Mouse (Mus musculus): ENCODE measurements around the gene Herc4.

The Herc4 gene

DNA sequence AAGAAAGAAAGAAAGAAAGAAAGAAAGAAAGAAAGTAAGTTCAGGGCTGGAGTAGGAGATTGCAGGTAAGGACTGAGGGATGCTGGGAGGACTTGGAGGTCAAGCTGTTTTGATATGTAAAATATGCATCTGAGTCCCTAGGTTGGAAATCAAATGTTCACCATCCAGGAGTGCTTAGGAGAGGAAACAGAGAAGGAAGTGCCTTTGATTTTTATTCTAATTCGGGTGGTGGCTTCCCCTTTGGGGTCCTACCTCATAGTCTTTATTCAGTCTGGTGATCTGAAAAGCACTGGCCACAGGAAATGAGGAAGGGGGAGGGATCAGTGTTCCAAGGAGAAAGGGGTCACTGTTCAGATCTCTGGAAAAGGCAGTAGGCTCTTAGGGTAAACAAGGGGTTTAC lies 116.9 kb downstream of the Herc4 start:
- DNase-seq = no peak

DNA sequence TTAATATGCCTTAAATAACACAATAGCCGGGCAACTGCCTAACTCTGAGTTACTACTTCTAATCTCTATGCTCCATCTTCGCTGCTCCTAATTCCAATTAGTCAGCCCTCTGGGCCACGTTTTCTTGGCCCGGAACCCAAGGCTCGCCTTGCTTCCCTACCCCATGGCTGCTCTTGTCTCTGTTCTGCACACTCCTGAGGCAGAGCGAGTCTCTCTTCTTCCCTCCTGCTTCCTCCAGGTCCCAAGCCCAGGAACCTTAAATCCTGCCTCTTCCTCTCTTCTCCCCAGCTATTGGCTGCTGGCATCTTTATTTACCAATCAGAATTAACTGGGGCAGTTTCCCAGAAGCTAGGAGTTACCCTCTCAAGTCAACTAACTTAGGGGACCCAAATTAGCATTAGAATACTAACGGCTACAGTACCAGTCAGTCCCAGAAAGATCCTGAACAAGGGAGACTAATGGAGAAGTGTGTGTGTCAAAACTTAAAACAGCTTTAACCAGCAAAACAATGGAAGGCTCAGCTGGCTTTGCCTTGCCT lies 122.4 kb downstream of the Herc4 start:
- DNase-seq = no peak

DNA sequence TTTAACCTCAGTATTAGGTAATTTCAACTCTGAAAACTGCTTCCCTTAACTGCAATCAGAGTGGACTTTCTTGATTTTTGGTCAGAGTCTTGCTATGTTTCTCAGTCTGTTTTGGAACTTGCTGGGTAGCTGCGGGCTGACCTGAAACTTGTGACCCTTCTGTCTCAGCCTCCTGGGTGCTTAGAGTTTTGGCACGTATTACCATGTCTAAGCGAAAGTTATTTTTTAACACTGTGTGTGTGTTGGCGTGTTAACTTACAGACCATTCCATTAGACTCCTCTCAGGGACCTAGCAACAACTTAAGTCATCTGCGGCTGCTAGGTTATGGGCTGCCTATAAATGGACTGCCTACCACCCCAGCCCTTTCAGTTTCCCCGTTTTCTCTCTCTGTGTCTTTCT lies 123.8 kb downstream of the Herc4 start:
- no peak for DNase-seq

Data from right cerebral cortex, postnatal 14 days (tissue).